In genomic region chr2:118539881-118540516, GRCm38 (mm10) we compare ENCODE assay signal across 8 mouse cellular contexts. TPM values are rescaled to one million over a fixed set of nuclear protein-coding genes. Genes with fewer than 3 reads are reported as not detected.
DNase-seq lines count a peak whose midpoint lies in the region; ATAC-seq and TF ChIP-seq lines count a peak whose summit lies in the region.

No protein-coding gene starts in this region.

- WGBS in midbrain, embryonic 10.5 days = 58% methylated on average over 9 of the region's 9 CpGs
- 62% methylated on average over 9 of the region's 9 CpGs for WGBS in midbrain, postnatal 0 days
- WGBS in heart, embryonic 11.5 days (ENCODE audit: insufficient replicate concordance) = 31% methylated on average over 9 of the region's 9 CpGs
- WGBS in kidney, postnatal 0 days = 24% methylated on average over 9 of the region's 9 CpGs

- peaks cover 17% of the 10 kb centered on the region for H3K36me3 ChIP-seq in midbrain, embryonic 10.5 days
- no peaks in the 10 kb centered on the region for H3K36me3 ChIP-seq in midbrain, postnatal 0 days (ENCODE audit: insufficient read depth, low read length)
- H3K36me3 ChIP-seq in heart, embryonic 11.5 days (ENCODE audit: control insufficient read depth, insufficient read depth, low read length) = no peaks in the 10 kb centered on the region
- H3K36me3 ChIP-seq in kidney, postnatal 0 days (ENCODE audit: insufficient read depth, low read length) = no peaks in the 10 kb centered on the region

- H3K9me3 ChIP-seq in midbrain, embryonic 10.5 days (replicated peaks) = no peaks in the 10 kb centered on the region
- no peaks in the 10 kb centered on the region for H3K9me3 ChIP-seq in midbrain, postnatal 0 days (ENCODE audit: low read length)
- no peaks in the 10 kb centered on the region for H3K9me3 ChIP-seq in heart, embryonic 11.5 days (replicated peaks; ENCODE audit: control insufficient read depth, low read length)
- no peaks in the 10 kb centered on the region for H3K9me3 ChIP-seq in kidney, postnatal 0 days (replicated peaks; ENCODE audit: low read length)

- no peak overlapping the region for H3K4me3 ChIP-seq in midbrain, embryonic 10.5 days
- H3K4me3 ChIP-seq in midbrain, postnatal 0 days (ENCODE audit: low read depth, low read length) = no peak overlapping the region
- H3K4me3 ChIP-seq in heart, embryonic 11.5 days (ENCODE audit: low read depth, low read length) = no peak overlapping the region
- no peak overlapping the region for H3K4me3 ChIP-seq in kidney, postnatal 0 days (replicated peaks; ENCODE audit: low read depth, low read length)

- peak overlapping the region; percentile 74 for H3K27ac ChIP-seq in midbrain, embryonic 10.5 days (replicated peaks)
- H3K27ac ChIP-seq in midbrain, postnatal 0 days (ENCODE audit: low read depth, low read length) = no peak overlapping the region
- peak overlapping the region; percentile 99 for H3K27ac ChIP-seq in heart, embryonic 11.5 days (ENCODE audit: low read depth, low read length)
- peak overlapping the region; percentile 89 for H3K27ac ChIP-seq in kidney, postnatal 0 days

- no peak for TF ChIP-seq CTCF in midbrain, postnatal 0 days (IDR thresholded peaks at IDR 0.05)
- TF ChIP-seq CTCF in kidney, postnatal 0 days (IDR thresholded peaks at IDR 0.05; ENCODE audit: low read depth) = no peak

- intact Hi-C loops in left cerebral cortex, postnatal 14 days (cut with DNase I) = no loop called here

- H3K4me1 ChIP-seq in midbrain, embryonic 10.5 days = peaks cover 63% of the 10 kb centered on the region
- H3K4me1 ChIP-seq in midbrain, postnatal 0 days (ENCODE audit: insufficient read depth, low read length) = peaks cover 2% of the 10 kb centered on the region; the same call in 1 of the 2 replicates
- peaks cover 71% of the 10 kb centered on the region for H3K4me1 ChIP-seq in heart, embryonic 11.5 days (ENCODE audit: control insufficient read depth, insufficient read depth, low read length)
- peaks cover 49% of the 10 kb centered on the region for H3K4me1 ChIP-seq in kidney, postnatal 0 days (replicated peaks; ENCODE audit: insufficient read depth, low read length)

- ATAC-seq in midbrain, postnatal 0 days (ENCODE audit: low FRiP score) = no peak
- ATAC-seq in heart, embryonic 11.5 days (replicated peaks; ENCODE audit: insufficient number of reproducible peaks, low FRiP score, low TSS enrichment) = no peak
- no peak for ATAC-seq in kidney, postnatal 0 days (replicated peaks; ENCODE audit: low FRiP score, low read depth)
- peak; percentile 64 for ATAC-seq in megakaryocyte, adult 5-6 weeks (ENCODE audit: poor library complexity, severe bottlenecking)

- no peak overlapping the region for H3K4me2 ChIP-seq in midbrain, postnatal 0 days (ENCODE audit: low read depth, low read length, poor library complexity, severe bottlenecking)
- peak overlapping the region; percentile 9; the same call in 1 of the 2 replicates for H3K4me2 ChIP-seq in heart, embryonic 11.5 days
- H3K4me2 ChIP-seq in kidney, postnatal 0 days (ENCODE audit: low read length) = no peak overlapping the region

- DNase-seq in midbrain, embryonic 10.5 days (ENCODE audit: low spot score) = no peak
- DNase-seq in midbrain, postnatal 0 days (ENCODE audit: low spot score) = no peak
- DNase-seq in kidney, postnatal 0 days (ENCODE audit: low spot score) = no peak
- no peak for DNase-seq in left cerebral cortex, postnatal 14 days (ENCODE audit: low spot score in 2 of 2)
- DNase-seq in c-Kit-positive CD71-positive TER-119-positive erythroid progenitor cells, embryonic 14.5 days (ENCODE audit: low spot score) = no peak
- DNase-seq in frontal cortex, postnatal 36 days (ENCODE audit: low spot score in 2 of 2) = no peak

- peaks cover 5% of the 10 kb centered on the region; the same call in 1 of the 2 replicates for H3K27me3 ChIP-seq in midbrain, embryonic 10.5 days (ENCODE audit: low read depth, poor library complexity, severe bottlenecking)
- H3K27me3 ChIP-seq in midbrain, postnatal 0 days (ENCODE audit: insufficient read depth, low read length) = no peaks in the 10 kb centered on the region
- H3K27me3 ChIP-seq in heart, embryonic 11.5 days (ENCODE audit: control insufficient read depth, insufficient read depth, low read length) = no peaks in the 10 kb centered on the region
- no peaks in the 10 kb centered on the region for H3K27me3 ChIP-seq in kidney, postnatal 0 days (ENCODE audit: insufficient read depth, low read length)

- H3K9ac ChIP-seq in midbrain, postnatal 0 days (replicated peaks; ENCODE audit: low read length, poor library complexity, severe bottlenecking) = no peak overlapping the region
- peak overlapping the region; percentile 50 for H3K9ac ChIP-seq in heart, embryonic 11.5 days (ENCODE audit: low read depth, low read length)
- 0 out of 2 replicates have a peak overlapping the region, but pooled peaks have one; percentile 3 for H3K9ac ChIP-seq in kidney, postnatal 0 days (ENCODE audit: low read depth, low read length)

RNA-seq across cellular contexts. Expression of gene Bmf, which starts 9.5 kb away (rescaled TPM):
- 2.9 and 3.0 TPM in 2 replicates for polyA plus RNA-seq in midbrain, embryonic 10.5 days (2016; fragmentation: Nextera tagmentation; extraction: Ambion mirVana)
- total RNA-seq in midbrain, postnatal 0 days (2014; rRNA removed) = 6.8 and 9.8 TPM in 2 replicates
- polyA plus RNA-seq in midbrain, postnatal 0 days (2015; fragmentation: Nextera tagmentation; extraction: Ambion mirVana) = 0.99 and 1.1 TPM in 2 replicates
- 2.6 and 3.7 TPM in 2 replicates for polyA plus RNA-seq in heart, embryonic 11.5 days (2014; fragmentation: Nextera tagmentation; extraction: Ambion mirVana)
- polyA plus RNA-seq in kidney, postnatal 0 days (2015; fragmentation: Nextera tagmentation; extraction: Ambion mirVana) = 4.2 and 5.3 TPM in 2 replicates
- total RNA-seq in megakaryocyte, adult 5-6 weeks (2015) = 8.8 and 12.4 TPM in 2 replicates
- 9.7 and 11.5 TPM in 2 replicates for total RNA-seq in megakaryocyte, adult 5-6 weeks (2017)
- 1 to 10 TPM; 3.8 to 4.4 TPM for total RNA-seq in left cerebral cortex, postnatal 14 days (2021)

RNA-seq across cellular contexts. Expression of gene Bub1b, which starts 58.0 kb away (rescaled TPM):
- 146 and 150 TPM in 2 replicates for polyA plus RNA-seq in midbrain, embryonic 10.5 days (2016; fragmentation: Nextera tagmentation; extraction: Ambion mirVana)
- 7.4 and 8.9 TPM in 2 replicates for total RNA-seq in midbrain, postnatal 0 days (2014; rRNA removed)
- polyA plus RNA-seq in midbrain, postnatal 0 days (2015; fragmentation: Nextera tagmentation; extraction: Ambion mirVana) = 3.0 and 4.2 TPM in 2 replicates
- polyA plus RNA-seq in heart, embryonic 11.5 days (2014; fragmentation: Nextera tagmentation; extraction: Ambion mirVana) = 67.3 and 83.3 TPM in 2 replicates
- polyA plus RNA-seq in kidney, postnatal 0 days (2015; fragmentation: Nextera tagmentation; extraction: Ambion mirVana) = 28.7 and 34.2 TPM in 2 replicates
- 48.8 and 63.4 TPM in 2 replicates for total RNA-seq in megakaryocyte, adult 5-6 weeks (2015)
- total RNA-seq in megakaryocyte, adult 5-6 weeks (2017) = 139 TPM in 2 replicates
- 1 to 10 TPM; 1.5 to 1.9 TPM for total RNA-seq in left cerebral cortex, postnatal 14 days (2021)
